Mouse (Mus musculus): ENCODE results near the gene Hist2h3c2. TPM values are rescaled to one million over a fixed set of nuclear protein-coding genes. Genes with fewer than 3 reads are reported as not detected.
"Not testable (repeated sequence)": the region's sequence is repeated elsewhere in the genome, so short reads cannot be mapped to it uniquely, and the experiment has no call there.

Gene Hist2h3c2
- total RNA-seq (2021) = 10 to 100 TPM; 11.3 to 14.7 TPM
- long read RNA-seq, experiment 1 = 0 reads
- long read RNA-seq, experiment 2 = 0 reads

GRCm38 (mm10) chr3:96238954-96239793 lies at the start of gene Hist2h3c2:
Gene Hist2h3c2, minus strand, starts transcription at chr3:96239127.
- peak in 1 of 2 experiments; percentile 37 for DNase-seq (ENCODE audit: low spot score in 2 of 2)

GRCm38 (mm10) chr3:96287334-96287733 lies 48.4 kb upstream of the Hist2h3c2 start:
- DNase-seq (ENCODE audit: low spot score in 2 of 2) = not testable (repeated sequence)

DNA sequence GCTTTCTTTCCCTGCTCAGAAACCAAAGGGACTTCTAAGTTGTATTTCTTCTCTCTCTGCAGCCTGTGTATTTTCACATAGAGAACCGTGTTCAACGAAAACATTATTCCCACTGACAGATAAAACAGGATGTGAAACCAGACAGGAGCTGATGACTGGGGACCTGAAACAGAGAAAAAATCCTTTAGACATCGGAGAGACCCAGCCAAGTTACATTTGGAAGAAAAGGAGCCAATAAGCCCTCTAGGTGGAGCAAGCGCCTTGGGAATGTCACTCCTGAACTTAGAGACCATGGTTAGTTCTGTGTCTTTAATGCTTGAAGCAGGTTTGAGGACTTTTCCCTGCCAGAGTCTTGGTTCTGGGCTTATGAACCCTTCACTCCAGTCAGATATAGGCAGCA lies 45.5 kb upstream of the Hist2h3c2 start:
- DNase-seq (ENCODE audit: low spot score in 2 of 2) = peak in 1 of 2 experiments; percentile 58

GRCm38 (mm10) chr3:96280660-96281059 lies 41.7 kb upstream of the Hist2h3c2 start:
- no peak for DNase-seq (ENCODE audit: low spot score in 2 of 2)

GRCm38 (mm10) chr3:96277800-96278624 lies 39.1 kb upstream of the Hist2h3c2 start:
- DNase-seq (ENCODE audit: low spot score in 2 of 2) = peak; percentile 93 to 94

- no peak for DNase-seq (ENCODE audit: low spot score in 2 of 2)
Observed at GRCm38 (mm10) chr3:96277428-96277799, 38.5 kb upstream of the Hist2h3c2 start.

- no peak for DNase-seq (ENCODE audit: low spot score in 2 of 2)
Observed at GRCm38 (mm10) chr3:96273591-96274465, 34.9 kb upstream of the Hist2h3c2 start.

- DNase-seq (ENCODE audit: low spot score in 2 of 2) = peak; percentile 92 to 97
Observed at GRCm38 (mm10) chr3:96269511-96270474, 30.9 kb upstream of the Hist2h3c2 start, which contains the start of gene Hist2h2bb. Gene Hist2h2bb, plus strand, starts transcription at chr3:96269752.

DNA sequence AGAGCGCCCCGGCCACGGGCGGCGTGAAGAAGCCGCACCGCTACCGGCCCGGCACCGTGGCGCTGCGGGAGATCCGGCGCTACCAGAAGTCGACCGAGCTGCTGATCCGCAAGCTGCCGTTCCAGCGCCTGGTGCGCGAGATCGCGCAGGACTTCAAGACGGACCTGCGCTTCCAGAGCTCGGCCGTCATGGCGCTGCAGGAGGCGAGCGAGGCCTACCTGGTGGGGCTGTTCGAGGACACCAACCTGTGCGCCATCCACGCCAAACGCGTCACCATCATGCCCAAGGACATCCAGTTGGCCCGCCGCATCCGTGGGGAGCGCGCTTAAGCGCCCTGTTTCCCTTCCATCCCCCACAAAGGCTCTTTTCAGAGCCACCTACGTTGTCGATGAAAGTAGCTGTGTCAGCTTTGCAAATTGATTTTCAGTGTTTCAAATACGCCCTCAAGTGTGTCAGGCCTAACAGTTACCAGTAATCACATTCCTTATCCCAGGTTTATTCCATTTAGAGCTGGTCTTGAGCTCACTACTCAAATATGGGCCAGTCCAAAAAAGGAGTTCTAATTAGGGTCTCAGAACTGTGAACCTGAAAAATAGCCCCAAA lies 29.9 kb upstream of the Hist2h3c2 start:
- peak in 1 of 2 experiments; percentile 33 for DNase-seq (ENCODE audit: low spot score in 2 of 2)

GRCm38 (mm10) chr3:96268051-96268775 lies 29.3 kb upstream of the Hist2h3c2 start, which contains the start of gene Hist2h3b:
Gene Hist2h3b, plus strand, starts transcription at chr3:96268654.
- DNase-seq (ENCODE audit: low spot score in 2 of 2) = peak; percentile 83 to 88

GRCm38 (mm10) chr3:96267541-96267940 lies 28.6 kb upstream of the Hist2h3c2 start:
- no peak for DNase-seq (ENCODE audit: low spot score in 2 of 2)

DNA sequence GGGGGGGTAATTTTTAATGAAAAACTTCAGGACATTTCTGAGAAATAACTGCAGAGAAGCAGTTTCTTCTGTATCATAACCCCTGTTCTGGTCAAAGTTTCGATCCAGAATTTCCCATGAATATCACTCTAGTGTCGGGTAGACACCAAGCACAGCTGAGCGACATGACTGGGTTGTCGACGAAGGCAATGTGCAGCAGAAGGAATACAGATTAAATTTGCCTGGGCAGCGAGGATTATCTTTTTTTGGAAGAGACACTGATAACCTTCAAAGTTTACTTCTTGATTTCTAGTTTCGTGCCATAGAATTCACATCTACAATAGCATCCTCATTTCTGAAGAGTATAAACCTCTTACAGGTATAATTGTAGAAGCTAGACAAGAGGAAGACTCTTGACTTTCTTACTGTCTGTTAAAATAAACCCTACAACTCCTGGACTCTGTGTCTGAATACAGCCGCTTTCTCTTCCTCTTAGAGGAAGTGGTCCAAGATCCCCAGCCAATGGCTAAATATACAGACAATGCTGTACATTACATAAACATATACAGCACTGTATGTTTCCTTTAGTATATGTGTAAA lies 27.3 kb upstream of the Hist2h3c2 start:
- DNase-seq (ENCODE audit: low spot score in 2 of 2) = no peak

DNA sequence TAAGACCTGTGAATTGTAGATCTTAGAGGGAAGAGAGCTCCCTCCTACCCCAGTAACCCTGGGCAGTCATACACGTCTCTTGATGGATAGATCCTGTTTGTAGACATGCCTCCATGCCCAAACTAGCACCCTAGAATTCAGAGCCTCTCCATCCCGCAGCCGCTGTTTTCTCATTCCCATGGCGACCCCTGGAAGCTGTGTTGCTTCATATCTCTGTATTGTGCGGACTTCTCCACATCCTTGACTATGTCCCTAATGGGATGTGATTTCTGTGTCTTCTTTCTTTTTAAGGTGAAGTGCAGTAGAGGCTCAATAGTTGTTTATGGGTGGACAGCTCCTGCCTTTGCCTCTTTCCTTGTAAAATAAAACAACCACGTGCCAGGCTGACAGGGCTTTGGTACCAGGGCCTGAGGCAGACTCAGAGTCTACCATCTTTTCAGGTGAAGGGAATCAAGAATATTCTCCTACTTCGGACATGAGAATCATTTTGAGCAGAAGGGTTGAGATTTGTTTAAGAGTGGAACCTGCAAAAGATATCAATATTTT lies 25.6 kb upstream of the Hist2h3c2 start:
- no peak for DNase-seq (ENCODE audit: low spot score in 2 of 2)

DNA sequence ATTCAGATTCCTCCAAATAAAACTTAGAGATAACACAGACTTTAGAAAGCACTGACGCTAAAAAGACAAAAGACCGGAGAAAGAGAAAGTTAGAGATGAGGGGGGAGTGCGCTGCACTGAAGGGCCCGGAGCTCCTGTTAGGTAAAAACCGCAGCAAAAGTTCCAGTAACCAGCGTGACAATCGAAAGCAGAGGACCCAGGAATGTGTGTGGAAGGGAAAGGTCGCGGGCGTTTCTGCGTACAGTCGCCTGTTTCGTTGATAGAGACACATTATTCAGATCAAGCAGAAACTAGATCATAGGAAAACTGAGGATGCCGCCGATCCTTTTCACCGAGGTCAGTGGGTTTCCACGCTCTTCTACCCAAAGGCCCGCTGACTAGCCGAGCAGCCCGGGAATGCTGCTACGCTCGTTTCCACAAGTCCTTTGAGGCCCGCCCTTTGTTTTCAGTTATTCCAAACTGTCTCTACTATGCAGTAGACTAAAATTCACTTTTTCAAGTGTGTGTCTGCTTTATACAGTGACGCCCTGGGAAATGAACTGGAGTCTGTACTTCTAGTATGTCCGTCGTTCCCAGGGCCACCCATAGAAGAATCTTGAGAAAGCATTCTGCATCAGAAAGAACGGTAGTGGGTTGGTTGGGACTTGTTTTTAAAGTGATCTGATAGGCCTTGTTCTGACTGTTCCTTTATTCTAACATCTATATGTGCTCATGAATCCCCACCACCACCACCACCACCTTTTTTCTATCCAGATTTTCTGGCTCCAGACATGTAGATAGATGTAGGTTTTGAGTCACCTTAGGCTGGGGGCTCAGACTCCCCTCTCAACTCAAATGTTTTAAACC lies 24.9 kb upstream of the Hist2h3c2 start:
- peak in 1 of 2 experiments; percentile 54 for DNase-seq (ENCODE audit: low spot score in 2 of 2)

- peak; percentile 98 for DNase-seq (ENCODE audit: low spot score in 2 of 2)
Observed at GRCm38 (mm10) chr3:96262979-96263550, 24.1 kb upstream of the Hist2h3c2 start, which contains the start of gene Hist2h4. Gene Hist2h4, minus strand, starts transcription at chr3:96263311.

DNA sequence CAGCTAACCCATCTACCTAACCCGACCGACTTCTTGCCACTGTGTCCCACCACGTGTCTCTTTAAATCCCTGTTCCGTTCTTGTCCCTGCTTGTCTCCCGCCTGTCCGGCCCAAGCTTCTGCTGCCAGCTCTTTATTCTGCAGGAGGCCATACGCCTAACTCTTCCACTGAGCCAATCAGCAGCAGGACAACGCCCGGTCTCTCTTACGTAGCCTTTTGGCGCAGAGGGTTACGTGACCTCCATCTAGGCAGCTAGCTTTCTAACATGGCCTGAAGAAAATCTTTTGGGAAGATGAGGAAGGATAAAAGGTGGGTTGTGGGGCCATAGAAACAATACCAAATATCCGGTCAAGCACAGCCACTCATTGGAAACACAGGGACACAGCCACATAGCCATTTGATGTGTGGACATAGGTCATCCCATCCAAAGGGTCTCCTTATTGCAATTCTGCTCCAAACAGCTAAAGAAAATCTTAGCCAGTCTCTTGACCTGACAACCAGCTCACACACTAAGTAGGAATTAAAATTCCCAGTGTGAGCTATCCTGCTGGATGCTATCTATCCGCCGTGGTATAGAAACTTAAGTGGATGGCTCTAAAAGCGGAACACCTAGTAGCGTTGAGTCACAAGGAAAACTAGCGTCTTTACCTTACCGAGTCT lies 23.4 kb upstream of the Hist2h3c2 start:
- peak; percentile 60 to 77 for DNase-seq (ENCODE audit: low spot score in 2 of 2)

Data from layer of hippocampus, postnatal 14 days (tissue).